Mouse (Mus musculus): Measurements from ENCODE around the gene Neurog2. TPM values are rescaled to one million over a fixed set of nuclear protein-coding genes. Genes with fewer than 3 reads are reported as not detected.

The Neurog2 gene
- polyA plus RNA-seq, 1 experiment from 2014 or later = not detected

- H3K4me2 ChIP-seq (ENCODE audit: low read depth, severe bottlenecking) = no peak overlapping the region
- no peak overlapping the region for H3K4me3 ChIP-seq (ENCODE audit: low read depth, low read length)
- WGBS = 1% methylated on average over 36 of the region's 36 CpGs
- H3K4me1 ChIP-seq (ENCODE audit: control insufficient read depth, insufficient read depth, low read length) = no peaks in the 10 kb centered on the region
- no peak overlapping the region for H3K9ac ChIP-seq (ENCODE audit: low read length)
- ATAC-seq (ENCODE audit: insufficient number of reproducible peaks, low FRiP score, low TSS enrichment, low read depth) (peak; percentile 81), DNase-seq (ENCODE audit: low spot score) (peak; percentile 86)
- H3K36me3 ChIP-seq (ENCODE audit: control insufficient read depth, insufficient read depth, low read length) = no peaks in the 10 kb centered on the region
- no peak overlapping the region for H3K27ac ChIP-seq (replicated peaks; ENCODE audit: low read depth, low read length)
- peaks cover 77% of the 10 kb centered on the region for H3K27me3 ChIP-seq (ENCODE audit: control insufficient read depth, insufficient read depth, low read length)
- H3K9me3 ChIP-seq (ENCODE audit: control insufficient read depth, low read length) = no peaks in the 10 kb centered on the region
These were observed 7.2 kb downstream of the Neurog2 start for GRCm38 (mm10) chr3:127639875-127640761.

GRCm38 (mm10) chr3:127640762-127641700, 8.1 kb downstream of the Neurog2 start:
- H3K4me2 ChIP-seq (ENCODE audit: low read depth, severe bottlenecking) = no peak overlapping the region
- H3K9me3 ChIP-seq (ENCODE audit: control insufficient read depth, low read length) = no peaks in the 10 kb centered on the region
- H3K27me3 ChIP-seq (ENCODE audit: control insufficient read depth, insufficient read depth, low read length) = peaks cover 76% of the 10 kb centered on the region
- H3K27ac ChIP-seq (replicated peaks; ENCODE audit: low read depth, low read length) = no peak overlapping the region
- peak; percentile 48 for DNase-seq (ENCODE audit: low spot score)
- H3K36me3 ChIP-seq (ENCODE audit: control insufficient read depth, insufficient read depth, low read length) = no peaks in the 10 kb centered on the region
- WGBS = 2% methylated on average over 37 of the region's 37 CpGs
- H3K4me1 ChIP-seq (ENCODE audit: control insufficient read depth, insufficient read depth, low read length) = no peaks in the 10 kb centered on the region
- no peak for ATAC-seq (ENCODE audit: insufficient number of reproducible peaks, low FRiP score, low TSS enrichment, low read depth)
- H3K9ac ChIP-seq (ENCODE audit: low read length) = no peak overlapping the region
- no peak overlapping the region for H3K4me3 ChIP-seq (ENCODE audit: low read depth, low read length)

- WGBS = 2% methylated on average over 5 of the region's 5 CpGs
- Histone ChIP-seq H3K27me3 (ENCODE audit: control insufficient read depth, insufficient read depth, low read length) (peaks cover 68% of the 10 kb centered on the region), H3K4me2 (ENCODE audit: low read depth, severe bottlenecking) (no peak overlapping the region), H3K9me3 (ENCODE audit: control insufficient read depth, low read length) (no peaks in the 10 kb centered on the region), H3K4me3 (ENCODE audit: low read depth, low read length) (no peak overlapping the region), H3K9ac (ENCODE audit: low read length) (no peak overlapping the region), H3K36me3 (ENCODE audit: control insufficient read depth, insufficient read depth, low read length) (no peaks in the 10 kb centered on the region), H3K27ac (replicated peaks; ENCODE audit: low read depth, low read length) (no peak overlapping the region), H3K4me1 (ENCODE audit: control insufficient read depth, insufficient read depth, low read length) (no peaks in the 10 kb centered on the region)
- ATAC-seq (ENCODE audit: insufficient number of reproducible peaks, low FRiP score, low TSS enrichment, low read depth) (no peak), DNase-seq (ENCODE audit: low spot score) (no peak)
These were observed 9.3 kb downstream of the Neurog2 start for GRCm38 (mm10) chr3:127642211-127642610.

DNA sequence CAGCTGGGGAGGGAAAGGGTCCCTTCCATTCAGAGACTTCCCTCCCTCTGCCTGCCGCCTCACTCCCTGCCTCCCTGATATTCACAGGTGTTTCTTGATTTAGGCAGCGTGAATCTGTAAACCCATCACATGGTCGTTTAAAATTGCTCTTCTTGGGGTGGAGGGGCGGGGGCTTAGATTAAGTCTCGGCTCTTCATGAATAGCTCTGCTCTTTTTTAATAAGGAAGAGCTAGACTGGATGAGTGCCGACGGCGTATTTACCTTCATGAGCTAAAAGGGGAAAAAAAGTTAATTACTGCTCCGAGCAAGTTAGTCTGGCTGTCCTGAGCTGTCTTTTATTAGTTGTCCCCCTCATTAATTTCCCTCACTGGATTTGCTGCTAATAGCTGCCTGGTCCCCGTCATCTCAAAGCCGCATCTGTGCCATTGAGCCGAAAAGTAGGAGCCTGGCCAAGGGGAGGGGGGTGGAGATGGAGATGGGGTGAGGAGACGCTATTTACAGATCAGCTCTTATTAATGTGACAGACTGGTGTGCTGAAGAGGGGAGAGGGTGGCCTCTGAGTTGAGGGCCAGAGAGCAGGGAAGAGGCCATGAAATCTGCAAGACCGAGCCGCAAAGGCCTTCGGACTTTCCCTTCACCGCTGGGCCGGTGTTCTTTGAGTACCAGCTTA, 13.4 kb downstream of the Neurog2 start:
- DNase-seq (ENCODE audit: low spot score) = no peak
- H3K9me3 ChIP-seq (ENCODE audit: control insufficient read depth, low read length) = no peaks in the 10 kb centered on the region
- no peaks in the 10 kb centered on the region for H3K4me1 ChIP-seq (ENCODE audit: control insufficient read depth, insufficient read depth, low read length)
- H3K4me3 ChIP-seq (ENCODE audit: low read depth, low read length) = no peak overlapping the region
- H3K27ac ChIP-seq (replicated peaks; ENCODE audit: low read depth, low read length) = no peak overlapping the region
- no peak for ATAC-seq (ENCODE audit: insufficient number of reproducible peaks, low FRiP score, low TSS enrichment, low read depth)
- 35% methylated on average over 18 of the region's 18 CpGs for WGBS
- no peak overlapping the region for H3K9ac ChIP-seq (ENCODE audit: low read length)
- H3K36me3 ChIP-seq (ENCODE audit: control insufficient read depth, insufficient read depth, low read length) = no peaks in the 10 kb centered on the region
- H3K27me3 ChIP-seq (ENCODE audit: control insufficient read depth, insufficient read depth, low read length) = peaks cover 31% of the 10 kb centered on the region
- no peak overlapping the region for H3K4me2 ChIP-seq (ENCODE audit: low read depth, severe bottlenecking)

DNA sequence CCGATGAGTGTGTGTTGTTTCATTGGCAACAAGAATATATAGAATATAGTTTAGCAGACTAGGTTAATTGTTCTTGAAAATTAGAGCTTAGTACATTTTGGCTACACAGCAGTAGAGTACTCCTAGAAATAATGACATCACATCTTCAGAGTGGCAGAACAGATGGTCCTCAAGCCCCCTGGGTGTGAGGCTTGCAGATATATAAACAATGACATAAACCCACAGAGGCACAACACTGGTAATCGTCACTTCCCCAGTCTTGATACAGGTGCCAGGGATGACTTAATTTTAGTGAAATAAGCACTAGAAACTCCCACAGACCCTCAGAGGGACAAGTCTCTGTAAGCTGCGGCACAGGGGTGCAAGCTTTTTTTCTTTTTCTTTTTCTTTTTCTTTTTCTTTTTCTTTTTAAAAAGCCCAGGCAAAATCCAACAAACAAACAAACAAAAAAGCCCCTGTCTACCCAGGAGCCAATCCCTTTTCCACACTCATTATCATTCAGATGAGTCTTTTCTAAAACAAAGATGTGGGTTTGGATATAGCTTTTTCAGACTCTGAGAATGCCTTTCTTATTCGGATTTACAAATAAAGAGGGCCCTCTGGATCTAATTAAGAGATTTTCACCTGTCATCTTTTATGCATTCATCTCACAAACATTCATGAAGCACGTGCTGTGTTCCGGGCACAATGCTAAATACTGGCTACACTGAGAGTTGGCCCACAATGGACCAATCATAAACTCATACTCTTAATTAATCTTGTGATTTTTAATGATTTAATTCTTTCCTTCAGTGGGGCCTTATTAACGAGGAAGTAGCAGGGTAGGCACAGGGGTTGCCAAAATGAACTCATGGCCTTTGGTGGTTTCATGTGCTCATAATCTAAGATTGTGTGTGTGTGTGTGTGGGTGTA, 19.1 kb downstream of the Neurog2 start:
- ATAC-seq (ENCODE audit: insufficient number of reproducible peaks, low FRiP score, low TSS enrichment, low read depth) (no peak), DNase-seq (ENCODE audit: low spot score) (no peak)
- Histone ChIP-seq H3K9ac (ENCODE audit: low read length) (no peak overlapping the region), H3K36me3 (ENCODE audit: control insufficient read depth, insufficient read depth, low read length) (no peaks in the 10 kb centered on the region), H3K4me3 (ENCODE audit: low read depth, low read length) (no peak overlapping the region), H3K4me2 (ENCODE audit: low read depth, severe bottlenecking) (no peak overlapping the region), H3K27me3 (ENCODE audit: control insufficient read depth, insufficient read depth, low read length) (0 out of 2 replicates have a peak, but pooled peaks cover 2% of the 10 kb centered on the region), H3K4me1 (ENCODE audit: control insufficient read depth, insufficient read depth, low read length) (no peaks in the 10 kb centered on the region), H3K9me3 (ENCODE audit: control insufficient read depth, low read length) (no peaks in the 10 kb centered on the region), H3K27ac (replicated peaks; ENCODE audit: low read depth, low read length) (no peak overlapping the region)
- WGBS = 51% methylated on average over 7 of the region's 7 CpGs

DNA sequence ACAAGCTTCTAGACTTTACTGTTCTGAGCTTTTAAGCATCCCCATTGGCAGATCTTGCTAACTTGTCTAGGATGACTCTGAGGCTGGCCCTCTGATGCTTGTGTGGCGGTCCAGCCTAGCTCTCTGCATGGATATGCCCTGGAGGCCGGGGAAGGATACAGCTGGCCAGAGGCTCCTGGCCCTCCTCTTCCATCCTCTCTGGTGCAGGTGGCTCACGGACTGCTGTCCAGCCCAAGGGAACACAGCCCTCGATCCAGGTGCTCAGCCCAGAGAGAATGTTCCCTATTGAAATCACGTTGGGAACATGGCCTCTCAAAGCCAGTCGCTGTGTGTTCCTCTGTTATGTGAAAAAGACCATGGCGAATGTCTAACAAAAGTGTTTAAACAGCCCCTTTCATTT, 27.8 kb downstream of the Neurog2 start:
- DNase-seq (ENCODE audit: low spot score) (no peak), ATAC-seq (ENCODE audit: insufficient number of reproducible peaks, low FRiP score, low TSS enrichment, low read depth) (no peak)
- H3K27ac ChIP-seq (replicated peaks; ENCODE audit: low read depth, low read length) = no peak overlapping the region

GRCm38 (mm10) chr3:127661646-127662531, 29.0 kb downstream of the Neurog2 start:
- Histone ChIP-seq H3K4me2 (ENCODE audit: low read depth, severe bottlenecking) (no peak overlapping the region), H3K27me3 (ENCODE audit: control insufficient read depth, insufficient read depth, low read length) (no peaks in the 10 kb centered on the region), H3K4me3 (ENCODE audit: low read depth, low read length) (no peak overlapping the region), H3K36me3 (ENCODE audit: control insufficient read depth, insufficient read depth, low read length) (no peaks in the 10 kb centered on the region), H3K9me3 (ENCODE audit: control insufficient read depth, low read length) (no peaks in the 10 kb centered on the region), H3K9ac (ENCODE audit: low read length) (no peak overlapping the region), H3K27ac (replicated peaks; ENCODE audit: low read depth, low read length) (no peak overlapping the region), H3K4me1 (ENCODE audit: control insufficient read depth, insufficient read depth, low read length) (no peaks in the 10 kb centered on the region)
- WGBS = 77% methylated on average over 22 of the region's 22 CpGs
- ATAC-seq (ENCODE audit: insufficient number of reproducible peaks, low FRiP score, low TSS enrichment, low read depth) (no peak), DNase-seq (ENCODE audit: low spot score) (no peak)

More for the DNA sequence above, 27.8 kb downstream of the Neurog2 start:
- 75% methylated on average over 7 of the region's 7 CpGs for WGBS
- Histone ChIP-seq H3K36me3 (ENCODE audit: control insufficient read depth, insufficient read depth, low read length) (no peaks in the 10 kb centered on the region), H3K9ac (ENCODE audit: low read length) (no peak overlapping the region), H3K27me3 (ENCODE audit: control insufficient read depth, insufficient read depth, low read length) (no peaks in the 10 kb centered on the region), H3K9me3 (ENCODE audit: control insufficient read depth, low read length) (no peaks in the 10 kb centered on the region), H3K4me1 (ENCODE audit: control insufficient read depth, insufficient read depth, low read length) (no peaks in the 10 kb centered on the region), H3K4me2 (ENCODE audit: low read depth, severe bottlenecking) (no peak overlapping the region), H3K4me3 (ENCODE audit: low read depth, low read length) (no peak overlapping the region)

Measured in limb, embryonic 11.5 days (tissue).